Mouse (Mus musculus) Patski (cell line): Measurements from ENCODE around the gene Tmem132c. TPM values are rescaled to one million over a fixed set of nuclear protein-coding genes. Genes with fewer than 3 reads are reported as not detected.

Experiments
- ATAC-seq: fragments of 100-300 bp; one replicate; pipeline ENCODE4 v1.8.0; 2021
- CTCF ChIA-PET: fragments of 350-600 bp; sonication (Branson Sonifier 250); formaldehyde crosslinking; loops from one replicate; lab custom pipeline; 2022; ENCODE audit warnings: inconsistent platforms; lab: Charles Lee
- POLR2A ChIA-PET: fragments of 350-600 bp; sonication (Branson Sonifier 250); formaldehyde crosslinking; loops from one replicate; lab custom pipeline; 2022; ENCODE audit warnings: antibody characterized with exemption, inconsistent platforms; lab: Charles Lee
- DNase-seq: peaks from one replicate; pipeline ENCODE4 v3.0.0-alpha.2; 2011; ENCODE audit warnings: low read depth, low spot score
- H3K27me3 ChIP-seq: fragments of 371-371 bp; one replicate; pipeline ENCODE4 v1.5.1; 2021
- CTCF ChIP-seq: fragments of 100-300 bp; IDR thresholded peaks from one replicate; pipeline ENCODE4 v1.5.1; 2021
- in situ Hi-C: fragments of 300-500 bp; cut with MboI; formaldehyde crosslinking; loops from 3 replicates; pipeline ENCODE4 v1.11.1; 2018; ENCODE audit warnings: low pct_unique_long_range_greater_than_20kb, mixed read lengths
- polyA plus RNA-seq: library from polyadenylated mRNA; unstranded; gene quantifications from one replicate; pipeline ENCODE4 v1.2.3, GENCODE M21; 2021

Gene Tmem132c
- polyA plus RNA-seq, 1 experiment from 2014 or later: not detected

DNA sequence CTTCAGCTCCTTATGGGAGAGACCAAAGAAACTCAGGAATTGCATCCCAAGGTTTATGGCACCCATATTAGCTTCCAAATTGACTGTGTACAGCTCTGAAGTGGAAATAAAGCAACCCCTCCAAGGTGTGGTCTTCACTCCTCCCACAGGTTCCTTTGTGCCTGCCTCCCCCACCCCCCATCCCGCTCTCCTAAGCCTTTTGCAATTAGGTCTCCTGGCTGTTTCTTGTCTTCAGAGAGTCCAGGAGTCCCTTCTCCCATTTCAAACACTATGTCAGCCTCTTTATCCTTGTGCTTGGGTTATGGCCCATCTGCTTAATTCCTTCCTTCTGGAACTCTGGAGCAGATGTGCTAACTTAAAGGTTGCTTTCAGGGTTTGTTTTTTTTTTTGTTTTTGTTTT, 65.1 kb downstream of the Tmem132c start:
- ChIA-PET POLR2A (interaction anchor here (0.6 kb wide), 1 partner anchor 26 kb away, joined by 3 read pairs; no protein-coding TSS in a partner anchor), CTCF (no interaction called here)
- no peak for DNase-seq
- TF ChIP-seq CTCF: no peak
- H3K27me3 ChIP-seq: no peaks in the 10 kb centered on the region
- no peak for ATAC-seq
- in situ Hi-C loops: no loop called here

GRCm38 (mm10) chr5:127310318-127311004, 68.9 kb downstream of the Tmem132c start:
- no peak for TF ChIP-seq CTCF
- in situ Hi-C loops: no loop called here
- ChIA-PET CTCF (no interaction called here), POLR2A (no interaction called here)
- no peaks in the 10 kb centered on the region for H3K27me3 ChIP-seq
- DNase-seq: no peak
- no peak for ATAC-seq

GRCm38 (mm10) chr5:127311005-127311331, 69.4 kb downstream of the Tmem132c start:
- ChIA-PET CTCF (no interaction called here), POLR2A (no interaction called here)
- no peak for TF ChIP-seq CTCF
- no peak for DNase-seq
- ATAC-seq: no peak
- in situ Hi-C loops: no loop called here
- H3K27me3 ChIP-seq: no peaks in the 10 kb centered on the region

DNA sequence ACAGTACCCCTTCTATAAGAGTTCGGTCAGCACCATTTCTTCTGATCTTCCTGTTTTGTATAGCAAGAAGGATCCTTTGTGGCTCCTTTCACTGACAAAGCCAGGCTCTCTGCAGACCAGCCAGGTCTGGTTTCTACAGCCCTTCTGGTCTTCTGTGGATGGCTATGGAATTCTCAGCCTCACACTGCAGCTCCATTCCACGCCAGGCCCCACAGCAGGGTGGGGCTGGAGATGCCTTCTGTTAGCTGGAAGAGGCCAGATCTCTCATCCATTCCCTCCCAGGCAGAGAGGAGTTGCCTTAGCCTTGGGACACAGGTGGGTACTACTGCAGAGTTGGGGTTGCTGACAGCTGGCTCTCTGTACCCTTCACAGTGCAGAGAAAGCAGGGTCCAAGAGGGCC, 72.0 kb downstream of the Tmem132c start:
- in situ Hi-C loops: no loop called here
- POLR2A ChIA-PET: no interaction called here
- CTCF ChIA-PET: no interaction called here
- no peaks in the 10 kb centered on the region for H3K27me3 ChIP-seq
- no peak for ATAC-seq
- DNase-seq: no peak
- TF ChIP-seq CTCF: no peak

GRCm38 (mm10) chr5:127319096-127319779, 77.6 kb downstream of the Tmem132c start:
- in situ Hi-C loops: no loop called here
- CTCF ChIA-PET: no interaction called here
- DNase-seq: no peak
- ATAC-seq: no peak
- no peaks in the 10 kb centered on the region for H3K27me3 ChIP-seq
- POLR2A ChIA-PET: no interaction called here
- no peak for TF ChIP-seq CTCF

DNA sequence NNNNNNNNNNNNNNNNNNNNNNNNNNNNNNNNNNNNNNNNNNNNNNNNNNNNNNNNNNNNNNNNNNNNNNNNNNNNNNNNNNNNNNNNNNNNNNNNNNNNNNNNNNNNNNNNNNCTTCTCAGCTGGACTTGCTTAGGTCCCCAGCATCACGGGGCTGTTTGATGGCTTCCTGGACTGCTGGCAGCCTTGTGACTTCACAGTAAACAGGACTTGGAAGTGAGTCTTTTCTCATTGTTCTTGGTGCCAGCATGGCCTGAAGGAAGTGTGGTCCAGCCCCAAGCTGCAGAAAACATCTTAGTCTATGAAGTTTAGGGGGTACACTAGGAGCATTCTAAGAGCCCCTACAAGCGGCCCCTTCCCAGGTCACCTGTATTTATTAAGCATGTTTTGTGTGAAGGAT, 83.0 kb downstream of the Tmem132c start:
- ChIA-PET POLR2A (no interaction called here), CTCF (no interaction called here)
- ATAC-seq (no peak), DNase-seq (no peak)
- H3K27me3 ChIP-seq: no peaks in the 10 kb centered on the region
- TF ChIP-seq CTCF: no peak
- in situ Hi-C loops: no loop called here

- TF ChIP-seq CTCF: no peak
- no peaks in the 10 kb centered on the region for H3K27me3 ChIP-seq
- ATAC-seq (no peak), DNase-seq (no peak)
- in situ Hi-C loops: no loop called here
- CTCF ChIA-PET: no interaction called here
- POLR2A ChIA-PET: no interaction called here
Measured at GRCm38 (mm10) chr5:127336048-127336907, 94.7 kb downstream of the Tmem132c start.

- no peaks in the 10 kb centered on the region for H3K27me3 ChIP-seq
- POLR2A ChIA-PET: no interaction called here
- TF ChIP-seq CTCF: no peak
- ATAC-seq (no peak), DNase-seq (no peak)
- in situ Hi-C loops: no loop called here
- CTCF ChIA-PET: no interaction called here
Measured at GRCm38 (mm10) chr5:127336908-127337265, 95.3 kb downstream of the Tmem132c start.

DNA sequence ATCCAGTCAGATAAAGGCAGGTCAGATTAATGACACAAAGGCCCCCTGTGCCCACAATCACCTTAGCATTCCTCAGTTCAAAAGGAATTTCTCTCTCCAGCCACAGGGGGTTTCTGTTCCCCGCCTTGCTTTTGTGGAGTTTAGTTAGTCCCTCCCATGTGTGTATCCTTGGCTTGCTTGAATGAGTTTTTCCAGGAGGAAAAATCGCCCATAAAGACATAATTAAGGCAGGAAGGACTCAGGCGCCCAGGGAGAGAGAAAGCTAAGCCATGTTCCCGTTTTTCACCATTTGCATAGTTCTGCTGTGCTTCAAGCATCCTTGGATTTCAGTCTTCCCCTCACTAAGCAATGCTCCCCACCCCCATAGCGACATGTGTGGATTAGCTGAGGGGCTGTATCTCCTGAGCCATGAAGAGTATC, 97.4 kb downstream of the Tmem132c start:
- in situ Hi-C loops: no loop called here
- TF ChIP-seq CTCF: no peak
- no peaks in the 10 kb centered on the region for H3K27me3 ChIP-seq
- CTCF ChIA-PET: no interaction called here
- POLR2A ChIA-PET: no interaction called here
- no peak for ATAC-seq
- DNase-seq: no peak

- TF ChIP-seq CTCF: no peak
- DNase-seq: no peak
- ChIA-PET CTCF (no interaction called here), POLR2A (no interaction called here)
- no peaks in the 10 kb centered on the region for H3K27me3 ChIP-seq
- in situ Hi-C loops: no loop called here
- ATAC-seq: no peak
Measured at GRCm38 (mm10) chr5:127341158-127341557, 99.5 kb downstream of the Tmem132c start.

GRCm38 (mm10) chr5:127344721-127345120, 103.1 kb downstream of the Tmem132c start:
- POLR2A ChIA-PET: no interaction called here
- ATAC-seq: no peak
- H3K27me3 ChIP-seq: no peaks in the 10 kb centered on the region
- no peak for DNase-seq
- CTCF ChIA-PET: no interaction called here
- in situ Hi-C loops: no loop called here
- TF ChIP-seq CTCF: no peak
